8 mouse cellular contexts compared by ENCODE assay signal in genomic region chr11:69070590-69071222, GRCm38 (mm10). TPM values are rescaled to one million over a fixed set of nuclear protein-coding genes. Genes with fewer than 3 reads are reported as not detected.
A peak's percentile ranks its signal among the peaks of the same experiment; 100 is the strongest.
DNase-seq lines count a peak whose midpoint lies in the region; ATAC-seq and TF ChIP-seq lines count a peak whose summit lies in the region.

TSS of gene Tmem107 (plus strand) at chr11:69070806.

- H3K27ac ChIP-seq in ES-E14 (ENCODE audit: insufficient read depth, low read depth, low read length, poor library complexity, severe bottlenecking), result peak within 1 kb of the TSS; percentile 5
- H3K27ac ChIP-seq in forebrain, embryonic 16.5 days (ENCODE audit: low read length), result peak within 1 kb of the TSS; percentile 92
- peak within 1 kb of the TSS; percentile 93 for H3K27ac ChIP-seq in lung, embryonic 15.5 days

- peak within 1 kb of the TSS; percentile 93 for H3K4me2 ChIP-seq in forebrain, embryonic 16.5 days (ENCODE audit: low read length)
- peak within 1 kb of the TSS; percentile 84 for H3K4me2 ChIP-seq in lung, embryonic 15.5 days

- H3K36me3 ChIP-seq in ES-E14 (ENCODE audit: control insufficient read depth, insufficient read depth, low read length, poor library complexity, severe bottlenecking), result no peaks in the 10 kb centered on the region
- no peaks in the 10 kb centered on the region for H3K36me3 ChIP-seq in forebrain, embryonic 16.5 days (ENCODE audit: control insufficient read depth, insufficient read depth)
- H3K36me3 ChIP-seq in lung, embryonic 15.5 days, result no peaks in the 10 kb centered on the region

- H3K9ac ChIP-seq in ES-E14 (ENCODE audit: insufficient read depth, low read depth, low read length, poor library complexity, severe bottlenecking), result peak within 1 kb of the TSS; percentile 84
- H3K9ac ChIP-seq in forebrain, embryonic 16.5 days (replicated peaks; ENCODE audit: low read depth, low read length), result peak within 1 kb of the TSS; percentile 87
- peak within 1 kb of the TSS; percentile 78 for H3K9ac ChIP-seq in lung, embryonic 15.5 days

- DNase-seq in ES-E14 (ENCODE audit: low read depth, low spot score), result peak; percentile 83
- peak; percentile 94 for DNase-seq in cerebellum, adult 11-12 months
- peak; percentile 91 to 94 for DNase-seq in heart, postnatal 36 days
- DNase-seq in layer of hippocampus, adult 8-10 months (ENCODE audit: low spot score in 2 of 2), result peak; percentile 91 to 95
- DNase-seq in ovary, adult 18-20 months (ENCODE audit: low spot score), result peak; percentile 91
- peak; percentile 95 for DNase-seq in thymus, postnatal 0 days (ENCODE audit: low spot score)

- in situ Hi-C loops in ES-E14 (cut with MboI; ENCODE audit: low sequenced_read_pairs in 2 of 2, unreplicated experiment in 2 of 2), result no loop called here

- ATAC-seq in forebrain, embryonic 16.5 days, result peak; percentile 85
- peak; percentile 87 for ATAC-seq in lung, embryonic 15.5 days (ENCODE audit: borderline replicate concordance, extremely low read depth, low FRiP score, low TSS enrichment)

- WGBS in forebrain, embryonic 16.5 days, result under 1% methylated on average over 47 of the region's 47 CpGs
- WGBS in lung, embryonic 15.5 days, result under 1% methylated on average over 47 of the region's 47 CpGs

- H3K27me3 ChIP-seq in forebrain, embryonic 16.5 days (replicated peaks; ENCODE audit: control insufficient read depth, insufficient read depth, low read length), result no peaks in the 10 kb centered on the region
- no peaks in the 10 kb centered on the region for H3K27me3 ChIP-seq in lung, embryonic 15.5 days

- intact Hi-C loops in heart, postnatal 36 days (cut with DNase I), result loop anchor here (2.0 kb wide), 1 partner anchor 18 kb away; the partner anchor contains the start of gene Vamp2

- H3K4me1 ChIP-seq in ES-E14 (ENCODE audit: control insufficient read depth in 2 of 2, insufficient read depth in 2 of 2, low read length in 2 of 2, poor library complexity in 1 of 2), result peaks cover 5 to 8% of the 10 kb centered on the region in 2 experiments; a peak in 2 of 4 replicates
- H3K4me1 ChIP-seq in forebrain, embryonic 16.5 days (replicated peaks; ENCODE audit: control insufficient read depth, insufficient read depth, low read length), result peaks cover 40% of the 10 kb centered on the region
- H3K4me1 ChIP-seq in lung, embryonic 15.5 days, result peaks cover 50% of the 10 kb centered on the region

- H3K9me3 ChIP-seq in ES-E14 (ENCODE audit: control insufficient read depth, insufficient read depth, low read depth, low read length), result no peaks in the 10 kb centered on the region
- H3K9me3 ChIP-seq in forebrain, embryonic 16.5 days (ENCODE audit: control insufficient read depth, low read length), result no peaks in the 10 kb centered on the region
- no peaks in the 10 kb centered on the region for H3K9me3 ChIP-seq in lung, embryonic 15.5 days

- peak within 1 kb of the TSS; percentile 69 to 80 for H3K4me3 ChIP-seq in ES-E14 (ENCODE audit: insufficient read depth in 1 of 2, low read depth in 1 of 2, low read length in 2 of 2, poor library complexity in 1 of 2, severe bottlenecking in 1 of 2)
- H3K4me3 ChIP-seq in forebrain, embryonic 16.5 days (replicated peaks; ENCODE audit: low read length), result peak within 1 kb of the TSS; percentile 72
- H3K4me3 ChIP-seq in lung, embryonic 15.5 days, result peak within 1 kb of the TSS; percentile 69

TF ChIP-seq in ES-E14, 5 proteins besides CTCF, POLR2A, EP300 and RAD21:
- TF ChIP-seq CHD2 (IDR thresholded peaks at IDR 0.05; ENCODE audit: low read depth, low read length), result peak; percentile 98
- TF ChIP-seq ZNF384 (IDR thresholded peaks at IDR 0.05; ENCODE audit: low read depth, low read length), result no peak
- TF ChIP-seq ZC3H11A (IDR thresholded peaks at IDR 0.05; ENCODE audit: borderline replicate concordance, low read depth, low read length), result no peak
- TF ChIP-seq HCFC1 (IDR thresholded peaks at IDR 0.05; ENCODE audit: borderline replicate concordance, insufficient read depth, low read length), result peak; percentile 51; the same call in 1 of the 2 replicates
- TF ChIP-seq MAFK (IDR thresholded peaks at IDR 0.05; ENCODE audit: insufficient read depth, low read depth, low read length), result no peak
TF ChIP-seq in ES-E14: peak in this region for 2.

RNA-seq across cellular contexts. Expression of gene Tmem107, which starts in this region (rescaled TPM):
- total RNA-seq in ES-E14 (2012; rRNA removed), result 38.6 and 38.8 TPM in 2 replicates
- 43.7 and 48.4 TPM in 2 replicates for polyA plus RNA-seq in forebrain, embryonic 16.5 days (2015; fragmentation: Nextera tagmentation; extraction: Ambion mirVana)
- 1 to 10 TPM; 4.2 to 6.1 TPM for total RNA-seq in heart, postnatal 36 days (2021)
- 10 to 100 TPM; 14.8 to 21.0 (median 19.0) TPM for total RNA-seq in layer of hippocampus, adult 8-10 months (2022)
- 69.3 and 71.1 TPM in 2 replicates for polyA plus RNA-seq in lung, embryonic 15.5 days (2015; fragmentation: Nextera tagmentation; extraction: Ambion mirVana)
- 29.8 and 33.2 TPM in 2 replicates for polyA plus RNA-seq in thymus, postnatal 0 days (2015; fragmentation: Nextera tagmentation; extraction: Ambion mirVana)

Comparison
In these comparisons a context has a peak if more than half of its experiments do, and no peak if none do; other contexts are left out.
1. Peak in every context shown above with its lines: DNase-seq, ATAC-seq, H3K4me3 ChIP-seq and H3K27ac ChIP-seq.
2. H3K27ac ChIP-seq: peak in every context shown above with its lines; median percentile 93 in lung, embryonic 15.5 days; 92 in forebrain, embryonic 16.5 days; 5 in ES-E14.